Mouse (Mus musculus) midbrain, embryonic 15.5 days (tissue): ENCODE measurements around the gene March10. TPM values are rescaled to one million over a fixed set of nuclear protein-coding genes. Genes with fewer than 3 reads are reported as not detected.

Source experiments
- ATAC-seq: fragments of 200-750 bp; cut with Nextera tagmentation; replicated peaks from 2 replicates; pipeline ENCODE4 v1.8.0; 2017; ENCODE audit warnings: moderate TSS enrichment
- H3K27ac ChIP-seq: fragments of 300-500 bp; sonication (generic); 2 replicates; pipeline ENCODE4 v1.5.1; 2015; ENCODE audit warnings: mild to moderate bottlenecking, inconsistent platforms
- H3K27me3 ChIP-seq: fragments of 300-500 bp; sonication (generic); replicated peaks from 2 replicates; pipeline ENCODE4 v1.6.1; 2015; ENCODE audit warnings: inconsistent platforms
- H3K36me3 ChIP-seq: fragments of 300-500 bp; sonication (generic); replicated peaks from 2 replicates; pipeline ENCODE4 v1.6.1; 2015; ENCODE audit warnings: inconsistent platforms
- H3K4me1 ChIP-seq: fragments of 300-500 bp; sonication (generic); 2 replicates; pipeline ENCODE4 v1.6.1; 2015; ENCODE audit warnings: inconsistent platforms
- H3K4me2 ChIP-seq: fragments of 300-500 bp; sonication (generic); 2 replicates; pipeline ENCODE4 v1.6.1; 2015; ENCODE audit warnings: inconsistent platforms, mild to moderate bottlenecking, moderate library complexity
- H3K4me3 ChIP-seq: fragments of 300-500 bp; sonication (generic); 2 replicates; pipeline ENCODE4 v1.5.1; 2015; ENCODE audit warnings: mild to moderate bottlenecking, inconsistent platforms
- H3K9ac ChIP-seq: fragments of 300-500 bp; sonication (generic); 2 replicates; pipeline ENCODE4 v1.6.1; 2015; ENCODE audit warnings: mild to moderate bottlenecking, inconsistent platforms
- H3K9me3 ChIP-seq: fragments of 300-500 bp; sonication (generic); 2 replicates; pipeline ENCODE4 v1.6.1; 2016; ENCODE audit warnings: inconsistent platforms
- WGBS: fragments of 180-500 bp; shearing (Covaris S2); methylation state at CpG from one replicate; pipeline ENCODE4 v1.1.7; 2015; ENCODE audit warnings: mixed read lengths; 5-methylcytosine and 5-hydroxymethylcytosine counted together
- polyA plus RNA-seq: library from polyadenylated mRNA; unstranded; fragments of >200 nt; fragmentation: Nextera tagmentation; extraction: Ambion mirVana; gene quantifications from 2 replicates; pipeline ENCODE4 v1.2.1, GENCODE M21; 2015

March10 gene
- polyA plus RNA-seq, result 0.34 and 0.58 TPM in 2 replicates

GRCm38 (mm10) chr11:105456497-105456907 lies at the start of gene March10:
Gene March10, minus strand, starts transcription at chr11:105456735.
- H3K36me3 ChIP-seq, result no peaks in the 10 kb centered on the region
- peak; percentile 88 for ATAC-seq

GRCm38 (mm10) chr11:105506322-105506721 lies 49.8 kb upstream of the March10 start:
- no peak overlapping the region for H3K9ac ChIP-seq
- WGBS, result 81% methylated on average over 11 of the region's 11 CpGs
- ATAC-seq, result no peak
- H3K27ac ChIP-seq, result no peak overlapping the region
- no peaks in the 10 kb centered on the region for H3K9me3 ChIP-seq
- H3K27me3 ChIP-seq, result no peaks in the 10 kb centered on the region; the same call in 1 of the 2 replicates
- H3K36me3 ChIP-seq, result no peaks in the 10 kb centered on the region
- H3K4me3 ChIP-seq, result no peak overlapping the region
- H3K4me1 ChIP-seq, result peaks cover 29% of the 10 kb centered on the region
- no peak overlapping the region for H3K4me2 ChIP-seq

More at GRCm38 (mm10) chr11:105456497-105456907, at the start of gene March10:
- Histone ChIP-seq H3K4me2 (peak within 1 kb of the TSS; percentile 71), H3K9ac (peak within 1 kb of the TSS; percentile 41), H3K27ac (peak within 1 kb of the TSS; percentile 88), H3K27me3 (no peaks in the 10 kb centered on the region), H3K4me3 (peak within 1 kb of the TSS; percentile 42), H3K4me1 (peaks cover 23% of the 10 kb centered on the region), H3K9me3 (no peaks in the 10 kb centered on the region)
- under 1% methylated on average over 35 of the region's 35 CpGs for WGBS

DNA sequence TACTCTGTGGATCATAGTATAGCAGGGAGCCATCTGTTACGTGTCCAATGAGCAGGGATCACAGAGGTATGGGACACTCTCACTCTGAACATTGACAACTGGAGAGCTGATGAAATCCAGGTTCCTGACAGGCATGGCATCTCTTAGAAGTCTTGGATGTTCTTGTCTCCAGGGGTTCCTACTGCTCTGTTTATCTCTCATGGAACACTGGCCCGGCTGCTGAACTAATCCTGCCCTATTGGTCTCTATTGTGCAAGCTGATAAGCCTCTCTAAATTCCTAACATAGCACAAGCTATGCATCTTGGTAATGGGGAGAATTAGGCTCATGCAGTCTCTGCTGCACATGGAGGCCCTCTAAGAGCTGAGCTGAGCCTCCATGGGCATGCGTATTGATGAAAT lies 48.5 kb upstream of the March10 start:
- Histone ChIP-seq H3K9ac (no peak overlapping the region), H3K4me3 (no peak overlapping the region), H3K9me3 (no peaks in the 10 kb centered on the region), H3K4me1 (peaks cover 29% of the 10 kb centered on the region), H3K27ac (no peak overlapping the region), H3K36me3 (no peaks in the 10 kb centered on the region), H3K4me2 (no peak overlapping the region), H3K27me3 (no peaks in the 10 kb centered on the region)
- WGBS, result 55% methylated on average over 3 of the region's 3 CpGs
- ATAC-seq, result no peak

DNA sequence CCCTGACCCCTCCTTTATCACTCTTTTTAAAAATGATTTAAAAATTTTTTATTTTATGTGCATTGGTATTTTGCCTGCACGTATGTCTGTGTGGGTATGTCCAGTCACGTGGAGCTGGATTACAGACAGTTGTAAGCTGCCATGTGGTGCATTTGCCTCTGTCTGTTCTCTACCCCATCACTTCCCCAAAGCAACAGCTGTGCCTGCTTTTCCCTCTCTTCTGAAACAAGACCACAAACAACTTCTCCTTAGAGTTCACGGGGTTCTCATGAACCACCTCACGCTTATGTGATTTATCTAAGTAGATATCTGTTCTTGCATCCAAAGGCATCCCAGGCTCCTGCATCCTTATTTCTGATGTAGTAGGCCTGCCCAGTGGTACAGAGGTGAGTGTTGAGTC lies 45.8 kb upstream of the March10 start:
- no peaks in the 10 kb centered on the region for H3K36me3 ChIP-seq
- no peak overlapping the region for H3K4me2 ChIP-seq
- ATAC-seq, result no peak
- 92% methylated on average over 4 of the region's 4 CpGs for WGBS
- peaks cover 8% of the 10 kb centered on the region for H3K4me1 ChIP-seq
- no peak overlapping the region for H3K9ac ChIP-seq
- H3K9me3 ChIP-seq, result no peaks in the 10 kb centered on the region
- no peaks in the 10 kb centered on the region for H3K27me3 ChIP-seq
- H3K4me3 ChIP-seq, result no peak overlapping the region
- no peak overlapping the region for H3K27ac ChIP-seq

GRCm38 (mm10) chr11:105497505-105497904 lies 41.0 kb upstream of the March10 start:
- Histone ChIP-seq H3K4me2 (no peak overlapping the region), H3K9me3 (no peaks in the 10 kb centered on the region), H3K4me3 (no peak overlapping the region), H3K4me1 (peaks cover 4% of the 10 kb centered on the region; the same call in 1 of the 2 replicates), H3K27ac (no peak overlapping the region), H3K9ac (no peak overlapping the region), H3K36me3 (no peaks in the 10 kb centered on the region), H3K27me3 (no peaks in the 10 kb centered on the region)
- ATAC-seq, result no peak
- WGBS, result 70% methylated on average over 6 of the region's 6 CpGs

- Histone ChIP-seq H3K4me3 (no peak overlapping the region), H3K9ac (no peak overlapping the region), H3K4me1 (peaks cover 4% of the 10 kb centered on the region; the same call in 1 of the 2 replicates), H3K36me3 (no peaks in the 10 kb centered on the region), H3K4me2 (no peak overlapping the region), H3K27ac (no peak overlapping the region), H3K27me3 (no peaks in the 10 kb centered on the region), H3K9me3 (no peaks in the 10 kb centered on the region)
- ATAC-seq, result no peak
- WGBS, result 71% methylated on average over 7 of the region's 7 CpGs
These were observed 40.1 kb upstream of the March10 start for GRCm38 (mm10) chr11:105496665-105497064.

DNA sequence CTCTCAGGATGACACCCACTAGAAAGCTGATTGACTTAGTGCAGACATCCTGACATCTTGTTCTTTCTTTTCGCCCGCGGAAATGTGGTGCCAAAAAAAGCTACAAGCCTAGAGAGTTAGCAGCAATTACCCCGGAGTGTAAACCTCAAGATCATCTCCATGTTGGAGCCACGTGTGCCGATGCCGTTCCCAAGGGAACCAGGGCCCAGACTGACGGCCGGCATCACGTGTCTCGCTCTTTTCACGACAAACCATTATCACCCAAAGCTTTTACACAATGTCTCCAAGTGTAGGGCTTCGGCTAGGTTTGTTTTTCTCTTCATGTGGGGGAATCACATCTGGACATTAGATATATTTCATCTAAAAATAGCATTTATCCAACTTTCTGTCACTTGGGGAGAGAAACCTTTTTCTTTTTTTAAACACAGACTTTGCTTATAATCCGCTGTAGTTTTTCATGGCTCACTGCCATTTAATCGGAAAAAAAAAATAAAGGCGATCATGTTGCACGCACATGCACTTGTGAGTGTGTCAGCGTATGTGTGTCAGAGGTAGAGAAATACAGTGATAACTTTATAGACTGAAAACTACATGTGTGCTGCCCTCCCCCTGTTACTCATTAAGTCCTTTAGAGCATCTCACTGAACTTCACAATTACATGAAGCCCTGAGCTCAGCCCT lies 39.2 kb upstream of the March10 start:
- 66% methylated on average over 18 of the region's 18 CpGs for WGBS
- H3K4me2 ChIP-seq, result peak overlapping the region; percentile 24; the same call in 1 of the 2 replicates

GRCm38 (mm10) chr11:105494786-105495369 lies 38.3 kb upstream of the March10 start:
- no peak for ATAC-seq

More for the DNA sequence above, 39.2 kb upstream of the March10 start:
- Histone ChIP-seq H3K4me3 (no peak overlapping the region), H3K27ac (no peak overlapping the region), H3K4me1 (peaks cover 4% of the 10 kb centered on the region; the same call in 1 of the 2 replicates), H3K36me3 (no peaks in the 10 kb centered on the region), H3K9ac (no peak overlapping the region), H3K27me3 (no peaks in the 10 kb centered on the region), H3K9me3 (no peaks in the 10 kb centered on the region)
- ATAC-seq, result no peak

GRCm38 (mm10) chr11:105492392-105492791 lies 35.9 kb upstream of the March10 start:
- ATAC-seq, result no peak
- Histone ChIP-seq H3K4me1 (peaks cover 4% of the 10 kb centered on the region; the same call in 1 of the 2 replicates), H3K4me3 (no peak overlapping the region), H3K27ac (no peak overlapping the region), H3K36me3 (no peaks in the 10 kb centered on the region), H3K27me3 (no peaks in the 10 kb centered on the region), H3K4me2 (no peak overlapping the region), H3K9me3 (no peaks in the 10 kb centered on the region), H3K9ac (no peak overlapping the region)
- 87% methylated on average over 4 of the region's 4 CpGs for WGBS

More at GRCm38 (mm10) chr11:105494786-105495369, 38.3 kb upstream of the March10 start:
- Histone ChIP-seq H3K4me1 (peaks cover 4% of the 10 kb centered on the region; the same call in 1 of the 2 replicates), H3K36me3 (no peaks in the 10 kb centered on the region), H3K9me3 (no peaks in the 10 kb centered on the region), H3K4me3 (no peak overlapping the region), H3K4me2 (no peak overlapping the region), H3K9ac (no peak overlapping the region), H3K27ac (no peak overlapping the region), H3K27me3 (no peaks in the 10 kb centered on the region)
- WGBS, result 93% methylated on average over 6 of the region's 6 CpGs

- H3K4me1 ChIP-seq, result peaks cover 4% of the 10 kb centered on the region; the same call in 1 of the 2 replicates
- H3K27ac ChIP-seq, result no peak overlapping the region
- no peak overlapping the region for H3K4me3 ChIP-seq
- no peaks in the 10 kb centered on the region for H3K36me3 ChIP-seq
- H3K4me2 ChIP-seq, result no peak overlapping the region
- ATAC-seq, result no peak
- no peak overlapping the region for H3K9ac ChIP-seq
- H3K9me3 ChIP-seq, result no peaks in the 10 kb centered on the region
- WGBS, result 71% methylated on average over 5 of the region's 5 CpGs
- H3K27me3 ChIP-seq, result no peaks in the 10 kb centered on the region
These were observed 34.4 kb upstream of the March10 start for GRCm38 (mm10) chr11:105490971-105491370.

DNA sequence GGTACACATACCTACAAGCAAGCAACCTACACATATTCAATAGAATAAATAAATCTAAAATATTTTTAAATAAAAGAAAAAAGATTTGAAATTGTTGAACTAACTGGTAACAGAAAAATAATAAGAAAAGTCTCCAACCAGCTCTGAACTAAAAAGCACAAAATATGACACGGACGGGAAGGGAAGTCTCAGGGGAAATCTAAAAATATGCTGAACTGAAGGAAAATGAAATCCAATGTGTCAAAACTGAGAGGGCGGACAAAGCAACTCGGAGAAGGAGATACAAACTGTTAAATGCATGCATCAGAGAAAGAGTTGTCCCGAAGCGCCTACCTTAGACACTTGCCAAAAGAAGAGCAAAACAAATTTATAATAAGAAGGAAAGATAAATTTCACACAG lies 28.9 kb upstream of the March10 start:
- Histone ChIP-seq H3K4me3 (no peak overlapping the region), H3K4me1 (no peaks in the 10 kb centered on the region), H3K9ac (no peak overlapping the region), H3K36me3 (no peaks in the 10 kb centered on the region), H3K4me2 (no peak overlapping the region), H3K27ac (no peak overlapping the region), H3K9me3 (no peaks in the 10 kb centered on the region), H3K27me3 (no peaks in the 10 kb centered on the region)
- ATAC-seq, result no peak
- WGBS, result 74% methylated on average over 6 of the region's 6 CpGs

- H3K27me3 ChIP-seq, result no peaks in the 10 kb centered on the region
- no peaks in the 10 kb centered on the region for H3K36me3 ChIP-seq
- no peak overlapping the region for H3K27ac ChIP-seq
- no peak overlapping the region for H3K4me3 ChIP-seq
- ATAC-seq, result no peak
- H3K9ac ChIP-seq, result no peak overlapping the region
- H3K4me2 ChIP-seq, result no peak overlapping the region
- 80% methylated on average over 6 of the region's 6 CpGs for WGBS
- no peaks in the 10 kb centered on the region for H3K4me1 ChIP-seq
- no peaks in the 10 kb centered on the region for H3K9me3 ChIP-seq
These were observed 28.5 kb upstream of the March10 start for GRCm38 (mm10) chr11:105484993-105485392.
